Mouse (Mus musculus): ENCODE results near the gene Arl6.

DNA sequence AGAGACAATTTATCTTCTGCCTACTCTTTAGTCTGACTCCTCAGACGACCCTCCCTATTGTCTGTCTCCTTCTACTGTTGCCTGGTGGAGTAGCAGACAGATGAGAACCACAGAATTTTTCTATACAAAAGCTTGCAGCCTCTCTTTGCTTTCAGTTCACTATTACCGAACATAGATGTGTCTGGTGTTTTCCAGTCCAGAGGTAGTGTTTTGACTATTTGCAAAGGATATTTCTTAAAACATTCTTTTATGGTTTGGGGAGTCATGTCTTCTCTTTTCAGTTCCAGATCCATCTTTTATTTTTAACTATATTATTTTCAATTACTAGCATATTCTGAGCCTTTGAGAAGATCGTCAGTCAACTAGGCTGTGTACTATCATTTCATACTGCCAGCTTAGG, 23.5 kb downstream of the Arl6 start:
- TF ChIP-seq ZKSCAN1 (IDR thresholded peaks at IDR 0.05; ENCODE audit: borderline replicate concordance, low read depth, low read length) = no peak
- TF ChIP-seq ELF1 (IDR thresholded peaks at IDR 0.05; ENCODE audit: low read depth, low read length) = no peak
- TF ChIP-seq TCF12 (IDR thresholded peaks at IDR 0.05; ENCODE audit: low read depth, low read length) = no peak
- no peak for TF ChIP-seq POLR2A (IDR thresholded peaks at IDR 0.05; ENCODE audit: low read depth, low read length)
- no peak for TF ChIP-seq E2F4 (IDR thresholded peaks at IDR 0.05; ENCODE audit: insufficient replicate concordance, low read depth, low read length)
- TF ChIP-seq JUN (IDR thresholded peaks at IDR 0.05; ENCODE audit: insufficient read depth, low read depth, low read length) = no peak
- peak in 1 of 2 experiments; percentile 48; a peak in 2 of 4 replicates for TF ChIP-seq CTCF (conservative IDR thresholded peaks at IDR 0.05 in 1 of 2, IDR thresholded peaks at IDR 0.05 in 1 of 2; ENCODE audit: low read depth in 2 of 2, low read length in 2 of 2)

Data from CH12.LX (cell line).